Mouse (Mus musculus) cerebellum, postnatal 4 days (tissue): Measurements from ENCODE around the gene Zfp932.
"Not testable (repeated sequence)": the region's sequence is repeated elsewhere in the genome, so short reads cannot be mapped to it uniquely, and the experiment has no call there.

ENCODE experiments used
- DNase-seq, 2 experiments: peaks; one replicate each; pipeline ENCODE4 v3.0.0; 2022; ENCODE audit warnings: low spot score in 2 of 2, mixed read lengths in 1 of 2

Gene Zfp932

DNA sequence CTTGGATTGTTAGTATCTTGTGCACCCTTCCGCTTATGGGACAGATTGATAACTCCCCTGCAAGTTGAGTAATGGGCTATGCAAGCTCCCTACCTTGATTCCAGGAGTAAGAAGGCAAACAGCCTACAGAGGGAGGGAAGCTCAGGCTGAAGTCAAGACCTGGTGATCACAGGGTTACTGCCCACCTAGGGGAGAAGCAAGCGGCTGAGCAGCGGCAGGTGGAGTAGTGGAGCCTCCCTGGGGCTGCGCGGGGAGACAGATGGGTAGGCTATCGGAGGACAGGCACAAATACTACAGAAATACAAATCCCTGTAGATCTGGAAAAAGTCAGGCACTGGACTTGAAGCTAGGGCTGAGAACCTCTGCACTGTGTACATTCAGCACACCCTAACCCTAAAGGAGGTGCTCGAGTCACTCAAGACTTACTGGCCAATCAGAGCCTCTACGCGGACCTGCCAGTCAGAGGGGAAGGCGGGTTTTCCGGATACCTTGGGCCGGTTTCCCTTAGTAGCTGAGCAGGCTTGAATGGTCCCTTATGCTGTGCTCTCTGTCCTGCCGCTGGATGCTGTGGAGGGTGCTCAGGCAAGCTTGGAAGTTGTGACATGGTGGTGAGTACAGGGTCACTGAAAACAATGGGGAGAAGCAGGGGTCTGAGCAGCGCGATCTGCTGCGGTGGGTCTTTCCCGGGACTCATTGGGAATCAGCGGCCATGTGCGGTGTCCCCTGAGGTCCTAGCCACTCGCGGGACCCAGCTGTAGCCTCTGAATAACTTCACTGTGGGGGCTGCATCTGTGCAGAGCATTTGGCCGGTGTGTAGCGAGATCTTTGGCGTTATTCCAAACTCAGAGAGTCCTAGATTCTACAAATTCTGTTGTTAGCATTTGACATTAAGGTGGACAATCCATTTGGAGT, at the start of gene Zfp932:
TSS of gene Zfp932 (plus strand) at position 496 of the 912 bp plus-strand sequence.
- peak; percentile 32 to 60 for DNase-seq

DNA sequence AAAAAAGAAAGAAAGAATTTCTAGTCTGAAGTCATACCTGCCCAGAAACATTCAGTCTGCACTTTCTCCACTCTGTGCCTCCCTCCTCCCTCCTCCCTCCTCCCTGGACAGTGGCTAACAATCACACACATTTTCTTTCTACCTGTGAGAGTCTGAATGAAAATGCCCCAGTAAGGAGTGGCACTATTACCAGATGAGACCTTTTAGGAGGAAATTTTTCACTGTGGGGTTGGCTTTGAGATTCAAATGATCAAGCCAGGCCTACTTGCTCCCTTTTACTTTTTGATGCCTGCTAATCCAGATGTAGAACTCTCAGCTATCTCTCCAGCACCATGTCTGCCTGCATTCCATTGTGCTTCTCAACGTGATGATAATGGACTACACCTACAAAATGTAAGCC, 46.0 kb upstream of the Zfp932 start:
- DNase-seq: no peak

DNA sequence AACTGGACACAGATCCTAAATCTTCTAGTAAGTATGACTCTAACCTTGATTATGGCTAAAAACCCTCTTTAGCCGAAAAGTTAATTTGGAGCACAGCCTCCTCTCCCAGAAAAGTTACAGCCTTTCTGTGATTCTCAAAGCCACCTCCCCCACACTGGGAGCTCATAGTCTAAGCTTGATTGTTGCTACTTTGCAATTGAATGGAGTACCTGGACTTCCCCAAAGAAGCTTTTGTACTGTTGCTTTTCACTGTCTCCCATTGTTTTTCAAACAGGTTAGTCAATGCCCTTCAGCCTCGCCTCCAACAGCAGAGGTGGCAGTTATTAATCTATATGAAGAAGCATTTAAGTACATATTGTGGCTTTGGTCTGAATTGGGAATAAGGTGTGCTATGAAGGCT, 15.6 kb upstream of the Zfp932 start:
- DNase-seq: not testable (repeated sequence)

DNA sequence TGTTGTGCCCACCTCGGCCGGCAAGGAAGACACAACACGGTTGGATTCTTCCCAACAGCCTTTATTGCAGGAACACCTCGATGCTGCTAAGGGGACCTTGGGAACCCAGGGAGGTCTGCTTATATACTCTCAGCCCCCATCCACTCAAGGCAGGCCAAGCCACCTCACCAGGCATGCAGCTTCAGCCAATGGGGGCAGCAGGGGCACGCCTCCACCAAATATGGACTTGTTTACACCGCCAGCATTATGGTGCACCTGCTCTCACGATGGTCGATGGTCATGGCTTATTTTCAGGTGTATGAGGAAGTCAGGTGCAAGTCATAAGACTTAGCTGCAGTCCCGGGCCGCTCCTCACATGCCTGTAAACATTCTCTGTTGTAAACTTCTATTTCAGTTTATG, 860 bp upstream of the Zfp932 start:
- not testable (repeated sequence) for DNase-seq

DNA sequence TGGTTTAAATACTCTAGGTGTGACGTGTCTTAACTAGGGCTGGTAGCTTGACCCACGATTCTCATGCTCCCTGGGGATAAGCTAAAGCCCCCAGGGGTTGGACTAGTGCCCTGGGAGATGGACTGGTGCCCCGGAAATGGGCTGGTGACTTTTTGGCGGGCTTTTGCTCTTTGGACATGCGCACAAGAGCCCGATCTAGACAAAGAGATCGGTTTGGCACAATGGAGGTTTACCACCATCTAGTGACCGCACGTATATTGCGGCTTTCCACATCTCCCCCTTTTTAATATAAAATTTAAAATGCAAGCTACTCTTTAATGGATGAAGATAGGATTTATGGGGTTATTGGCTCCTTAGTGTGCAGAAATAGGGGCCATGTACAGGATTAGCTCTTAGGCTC, 19.5 kb downstream of the Zfp932 start:
- not testable (repeated sequence) for DNase-seq

DNA sequence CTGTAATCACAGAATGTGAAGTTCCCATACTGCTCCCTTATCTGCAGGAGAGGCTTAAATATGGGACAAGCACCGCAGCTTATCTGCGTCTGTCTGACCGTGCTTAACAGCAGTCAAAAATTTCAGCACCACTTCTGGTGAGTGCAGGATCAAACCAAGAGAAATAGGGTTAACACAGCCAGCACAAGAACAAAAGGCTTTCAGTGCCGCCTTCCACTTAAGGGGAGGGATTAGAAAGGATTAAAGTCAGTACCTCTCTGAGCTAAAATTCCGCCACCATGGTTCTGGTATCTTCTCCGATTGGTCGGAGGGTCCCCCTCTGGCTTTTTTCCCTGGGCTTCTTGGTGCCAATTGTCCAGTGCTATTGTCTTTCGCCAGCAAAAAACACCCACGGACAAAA, 27.0 kb downstream of the Zfp932 start:
- no peak for DNase-seq

DNA sequence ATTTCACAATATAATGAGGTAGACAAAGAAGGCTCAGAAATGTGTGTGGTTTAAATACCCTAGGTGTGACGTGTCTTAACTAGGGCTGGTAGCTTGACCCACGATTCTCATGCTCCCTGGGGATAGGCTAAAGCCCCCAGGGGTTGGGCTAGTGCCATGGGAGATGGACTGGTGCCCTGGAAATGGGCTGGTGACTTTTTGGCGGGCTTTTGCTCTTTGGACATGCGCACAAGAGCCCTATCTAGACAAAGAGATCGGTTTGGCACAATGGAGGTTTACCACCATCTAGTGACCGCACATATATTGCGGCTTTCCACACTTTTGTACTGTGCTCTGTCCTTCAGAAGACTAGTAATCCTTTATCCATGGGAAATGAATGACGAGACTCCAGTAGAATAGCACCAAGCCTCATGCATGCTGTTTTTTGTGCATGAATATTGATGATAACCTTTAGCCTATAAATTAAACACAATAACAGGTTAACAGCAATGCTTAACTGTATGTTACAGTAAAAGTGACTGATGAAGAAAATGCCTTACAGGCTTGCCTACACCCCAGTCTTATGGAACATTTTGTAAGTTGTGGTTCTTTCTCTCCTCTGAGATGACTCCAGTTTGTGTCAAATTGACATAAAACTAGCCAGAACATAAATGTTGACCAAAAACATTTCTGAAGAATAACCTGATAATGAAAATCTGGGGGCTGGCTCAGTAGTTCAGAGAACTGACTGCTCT, 27.5 kb downstream of the Zfp932 start:
- DNase-seq: peak; percentile 44 to 68

DNA sequence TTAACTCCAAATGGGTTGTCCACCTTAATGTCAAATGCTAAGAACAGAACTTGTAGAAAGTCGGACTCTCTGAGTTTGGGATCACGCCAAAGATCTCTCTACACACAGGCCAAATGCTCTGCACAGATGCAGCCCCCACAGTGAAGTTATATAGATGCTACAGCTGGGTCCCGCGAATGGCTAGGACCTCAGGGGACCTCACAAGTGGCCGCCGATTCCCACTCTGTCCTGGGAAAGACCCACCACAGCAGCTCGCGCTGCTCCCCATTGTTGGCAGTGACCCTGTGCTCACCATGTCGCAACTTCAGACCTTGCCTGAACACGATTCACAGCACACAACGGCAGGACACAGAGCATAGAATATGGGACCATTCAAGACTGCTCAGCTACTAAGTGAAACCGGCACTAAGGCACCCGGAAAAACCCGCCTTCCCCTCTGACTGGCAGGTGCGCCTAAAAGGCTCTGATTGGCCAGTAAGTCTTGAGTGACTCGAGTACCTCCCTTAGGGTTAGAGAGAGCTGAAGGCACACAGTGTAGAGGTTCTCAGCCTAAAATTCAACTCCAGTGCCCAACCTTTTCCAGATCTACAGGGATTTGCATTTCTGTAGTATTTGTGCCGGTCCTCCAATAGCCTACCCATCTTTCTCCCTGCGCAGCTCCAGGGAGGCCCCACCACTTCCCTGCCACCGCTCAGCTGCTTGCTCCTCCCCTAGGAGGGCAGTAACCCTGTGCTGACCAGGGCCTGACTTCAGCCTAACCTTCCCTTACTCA, 61.5 kb downstream of the Zfp932 start:
- peak; percentile 44 to 70 for DNase-seq
